Mouse (Mus musculus): ENCODE data around the gene Gm10130. TPM values are rescaled to one million over a fixed set of nuclear protein-coding genes. Genes with fewer than 3 reads are reported as not detected.
"Not testable (repeated sequence)": the region's sequence is repeated elsewhere in the genome, so short reads cannot be mapped to it uniquely, and the experiment has no call there.

Gm10130 gene
- polyA plus RNA-seq (2015; fragmentation: Nextera tagmentation; extraction: Ambion mirVana) = 2.5 and 2.6 TPM in 2 replicates

DNA sequence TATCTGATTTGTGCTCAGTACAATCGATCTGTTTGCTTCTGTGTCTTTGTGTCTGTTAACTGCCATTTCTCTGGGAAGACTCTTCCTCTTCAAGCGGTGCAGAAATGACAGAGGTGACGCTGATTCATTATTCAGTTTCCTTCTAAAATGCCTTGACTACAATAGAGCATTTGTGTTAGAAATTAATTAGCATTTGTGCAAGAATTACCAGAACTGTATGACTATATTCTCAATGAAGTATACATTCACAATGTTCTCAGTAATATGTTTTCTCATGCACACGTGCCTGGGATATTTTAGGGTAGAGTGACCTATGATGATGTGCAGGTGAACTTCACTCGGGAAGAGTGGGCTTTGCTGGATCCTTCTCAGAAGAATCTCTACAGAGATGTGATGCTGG is at the start of gene Gm10130:
Gene Gm10130 (plus strand): TSS at position 301 of the 400 bp plus-strand sequence.
- Histone ChIP-seq H3K9me3 (replicated peaks; ENCODE audit: control insufficient read depth, low read length) (peaks cover 26% of the 10 kb centered on the region), H3K4me3 (ENCODE audit: low read length) (no peak within 1 kb of the TSS), H3K36me3 (ENCODE audit: control insufficient read depth, insufficient read depth) (peaks cover 43% of the 10 kb centered on the region), H3K9ac (ENCODE audit: low read length) (no peak within 1 kb of the TSS), H3K4me2 (ENCODE audit: low read depth, low read length) (no peak within 1 kb of the TSS), H3K4me1 (ENCODE audit: control insufficient read depth, insufficient read depth, low read length) (no peaks in the 10 kb centered on the region), H3K27me3 (ENCODE audit: control insufficient read depth, insufficient read depth, low read length) (no peaks in the 10 kb centered on the region), H3K27ac (ENCODE audit: low read length) (no peak within 1 kb of the TSS)
- ATAC-seq (replicated peaks; ENCODE audit: extremely low read depth, insufficient read depth, low FRiP score) = no peak
- WGBS = 96% methylated on average over 5 of the region's 5 CpGs

DNA sequence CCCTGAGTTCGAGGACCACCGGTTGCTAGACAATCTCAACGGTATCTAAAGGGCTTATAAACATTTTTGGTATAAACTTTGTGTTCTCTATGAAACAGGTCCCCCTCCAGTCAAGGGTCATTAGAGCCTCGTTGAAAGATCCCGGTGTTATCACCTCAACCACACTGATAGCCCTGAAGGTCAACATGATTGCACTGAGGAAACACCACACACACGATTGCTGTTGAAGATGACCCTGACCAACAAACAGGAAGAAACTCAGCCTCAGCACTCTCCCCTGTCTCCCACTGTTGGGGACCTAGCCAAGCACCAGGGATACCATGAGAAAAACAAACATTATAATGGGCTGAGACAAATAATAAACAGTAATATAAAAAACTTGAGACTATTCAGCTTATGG is 29.8 kb upstream of the Gm10130 start:
- no peaks in the 10 kb centered on the region for H3K27me3 ChIP-seq (ENCODE audit: control insufficient read depth, insufficient read depth, low read length)
- whole genome bisulfite sequencing = 62% methylated on average over 6 of the region's 6 CpGs
- H3K4me2 ChIP-seq (ENCODE audit: low read depth, low read length) = no peak overlapping the region
- H3K36me3 ChIP-seq (ENCODE audit: control insufficient read depth, insufficient read depth) = no peaks in the 10 kb centered on the region
- no peaks in the 10 kb centered on the region for H3K9me3 ChIP-seq (replicated peaks; ENCODE audit: control insufficient read depth, low read length)
- ATAC-seq (replicated peaks; ENCODE audit: extremely low read depth, insufficient read depth, low FRiP score) = no peak
- H3K4me1 ChIP-seq (ENCODE audit: control insufficient read depth, insufficient read depth, low read length) = no peaks in the 10 kb centered on the region
- H3K9ac ChIP-seq (ENCODE audit: low read length) = no peak overlapping the region
- no peak overlapping the region for H3K4me3 ChIP-seq (ENCODE audit: low read length)
- no peak overlapping the region for H3K27ac ChIP-seq (ENCODE audit: low read length)

DNA sequence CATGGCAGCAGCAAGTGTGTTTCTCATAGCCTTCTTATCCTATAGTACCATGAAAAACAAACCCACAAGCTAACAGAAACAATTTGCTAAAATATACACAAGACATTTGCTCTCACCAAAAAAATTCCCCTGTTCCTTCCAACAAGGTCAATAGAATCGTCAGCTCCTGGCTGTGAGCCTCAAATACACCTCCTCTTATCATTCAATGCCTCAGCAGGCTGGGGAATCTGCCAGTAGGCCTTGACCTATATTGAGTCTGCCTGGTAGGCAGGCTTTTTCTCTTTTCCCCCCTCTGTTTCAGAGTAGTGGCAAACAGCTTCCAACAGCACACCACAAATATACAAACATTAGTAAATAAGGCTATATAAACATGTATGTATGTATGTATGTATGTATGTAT is 24.4 kb upstream of the Gm10130 start:
- Histone ChIP-seq H3K9me3 (replicated peaks; ENCODE audit: control insufficient read depth, low read length) (no peaks in the 10 kb centered on the region), H3K27me3 (ENCODE audit: control insufficient read depth, insufficient read depth, low read length) (no peaks in the 10 kb centered on the region), H3K9ac (ENCODE audit: low read length) (no peak overlapping the region), H3K4me2 (ENCODE audit: low read depth, low read length) (no peak overlapping the region), H3K4me3 (ENCODE audit: low read length) (no peak overlapping the region), H3K4me1 (ENCODE audit: control insufficient read depth, insufficient read depth, low read length) (no peaks in the 10 kb centered on the region), H3K27ac (ENCODE audit: low read length) (no peak overlapping the region), H3K36me3 (ENCODE audit: control insufficient read depth, insufficient read depth) (no peaks in the 10 kb centered on the region)
- ATAC-seq (replicated peaks; ENCODE audit: extremely low read depth, insufficient read depth, low FRiP score) = no peak
- WGBS = 21% methylated on average over 1 of the region's 1 CpGs

DNA sequence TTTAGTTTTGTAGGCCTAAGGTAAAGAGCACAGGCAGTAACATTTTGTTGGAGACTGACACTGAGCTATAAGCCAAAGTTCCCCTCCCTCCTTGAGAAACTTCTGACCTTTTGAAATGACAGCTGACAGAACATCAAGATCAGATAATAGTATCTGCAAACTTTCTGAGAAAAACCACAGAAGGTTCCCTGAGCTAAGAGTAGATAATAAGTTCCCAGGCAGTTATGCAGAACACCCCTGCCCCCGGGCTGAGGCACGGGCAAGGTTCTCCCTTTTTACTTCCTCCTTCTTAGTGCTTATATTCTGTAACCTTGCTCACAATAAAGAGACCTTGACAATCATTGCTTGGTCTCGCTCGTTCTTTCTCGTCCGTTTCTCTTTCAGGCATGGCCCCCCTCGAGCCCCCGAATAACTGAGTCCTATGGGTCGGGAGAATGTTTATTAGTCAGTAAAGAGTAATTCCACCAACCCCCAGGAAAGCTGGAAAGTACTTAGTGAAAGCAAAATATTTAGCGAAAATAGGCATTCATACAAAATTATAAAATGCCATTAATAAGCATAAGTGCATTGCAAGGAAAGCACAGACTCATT is 16.2 kb upstream of the Gm10130 start:
- Histone ChIP-seq H3K4me1 (ENCODE audit: control insufficient read depth, insufficient read depth, low read length) (no peaks in the 10 kb centered on the region), H3K4me2 (ENCODE audit: low read depth, low read length) (no peak overlapping the region), H3K9ac (ENCODE audit: low read length) (no peak overlapping the region), H3K36me3 (ENCODE audit: control insufficient read depth, insufficient read depth) (no peaks in the 10 kb centered on the region), H3K27ac (ENCODE audit: low read length) (no peak overlapping the region), H3K9me3 (replicated peaks; ENCODE audit: control insufficient read depth, low read length) (no peaks in the 10 kb centered on the region), H3K27me3 (ENCODE audit: control insufficient read depth, insufficient read depth, low read length) (no peaks in the 10 kb centered on the region), H3K4me3 (ENCODE audit: low read length) (no peak overlapping the region)
- 78% methylated on average over 10 of the region's 10 CpGs for WGBS
- no peak for ATAC-seq (replicated peaks; ENCODE audit: extremely low read depth, insufficient read depth, low FRiP score)

DNA sequence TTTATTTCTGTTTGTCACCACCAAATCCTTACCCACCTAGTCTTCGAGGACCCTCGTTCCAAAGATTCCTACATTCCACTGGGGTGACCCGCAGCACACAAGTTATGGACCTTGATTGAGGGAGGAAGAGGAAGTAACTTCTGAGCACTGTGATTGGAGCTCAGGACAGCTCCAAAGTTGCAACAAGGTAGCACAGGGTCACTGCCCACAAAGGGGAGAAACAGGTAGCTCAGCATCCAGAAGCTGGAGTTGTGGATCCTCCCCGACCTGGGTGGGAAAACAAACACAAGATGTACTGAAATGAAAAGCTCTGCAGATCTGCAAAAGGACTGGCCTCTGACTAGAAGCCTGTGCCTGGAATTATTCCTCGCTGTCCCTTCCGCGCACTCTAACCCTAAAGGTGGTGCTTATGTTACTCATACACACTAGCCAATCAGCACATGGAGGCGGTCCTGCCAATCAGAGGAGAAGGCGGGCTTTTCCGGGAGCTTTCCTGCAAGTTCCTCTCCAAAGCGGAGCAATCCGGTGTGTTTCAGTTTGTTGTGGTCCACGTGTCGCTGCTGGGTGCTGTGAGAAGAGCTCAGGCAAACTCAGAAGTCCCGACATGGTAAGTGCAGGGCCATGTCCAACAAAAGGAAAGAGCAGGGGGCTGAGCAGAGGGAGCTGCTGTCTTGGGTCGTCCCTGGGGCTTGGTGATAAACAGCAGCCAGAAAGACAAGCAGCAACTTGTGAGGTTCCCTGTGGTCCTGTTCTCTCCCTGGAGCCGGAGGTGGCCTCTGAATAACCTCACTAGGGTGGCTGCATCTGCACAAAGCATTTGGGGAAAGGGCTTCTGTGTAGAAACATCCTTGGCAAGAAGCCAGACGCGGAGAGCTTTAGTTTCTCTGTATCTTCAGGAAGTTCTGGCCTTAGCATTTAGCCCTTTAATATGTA is 12.3 kb upstream of the Gm10130 start:
- Histone ChIP-seq H3K27ac (ENCODE audit: low read length) (peak overlapping the region; percentile 63; the same call in 1 of the 2 replicates), H3K4me3 (ENCODE audit: low read length) (peak overlapping the region; percentile 64), H3K9ac (ENCODE audit: low read length) (peak overlapping the region; percentile 72), H3K4me2 (ENCODE audit: low read depth, low read length) (peak overlapping the region; percentile 73)
- not testable (repeated sequence) for H3K27me3 ChIP-seq (ENCODE audit: control insufficient read depth, insufficient read depth, low read length); H3K4me1 ChIP-seq (ENCODE audit: control insufficient read depth, insufficient read depth, low read length); H3K36me3 ChIP-seq (ENCODE audit: control insufficient read depth, insufficient read depth); H3K9me3 ChIP-seq (replicated peaks; ENCODE audit: control insufficient read depth, low read length)
- ATAC-seq (replicated peaks; ENCODE audit: extremely low read depth, insufficient read depth, low FRiP score) = peak; percentile 99
- 6% methylated on average over 19 of the region's 19 CpGs for WGBS

DNA sequence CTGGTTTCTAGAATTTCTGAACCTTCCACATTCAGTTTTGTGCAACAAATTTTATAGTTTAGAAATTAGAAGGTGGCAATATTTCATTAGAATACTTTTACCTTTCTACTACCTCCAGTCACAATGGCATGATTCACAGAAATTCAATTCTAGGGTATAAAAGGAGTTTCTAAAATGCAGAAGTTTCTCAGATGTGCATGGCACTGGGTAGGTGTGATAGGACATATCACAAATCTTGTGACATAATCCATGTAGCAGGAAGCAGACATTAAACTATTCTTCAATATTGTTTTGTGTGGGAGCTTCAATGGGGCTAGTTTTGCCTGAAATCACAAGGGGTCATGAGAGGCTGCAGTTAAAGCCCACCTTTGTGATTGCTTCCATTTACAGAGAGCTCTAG is 7.4 kb upstream of the Gm10130 start:
- H3K27me3 ChIP-seq (ENCODE audit: control insufficient read depth, insufficient read depth, low read length) = no peaks in the 10 kb centered on the region

DNA sequence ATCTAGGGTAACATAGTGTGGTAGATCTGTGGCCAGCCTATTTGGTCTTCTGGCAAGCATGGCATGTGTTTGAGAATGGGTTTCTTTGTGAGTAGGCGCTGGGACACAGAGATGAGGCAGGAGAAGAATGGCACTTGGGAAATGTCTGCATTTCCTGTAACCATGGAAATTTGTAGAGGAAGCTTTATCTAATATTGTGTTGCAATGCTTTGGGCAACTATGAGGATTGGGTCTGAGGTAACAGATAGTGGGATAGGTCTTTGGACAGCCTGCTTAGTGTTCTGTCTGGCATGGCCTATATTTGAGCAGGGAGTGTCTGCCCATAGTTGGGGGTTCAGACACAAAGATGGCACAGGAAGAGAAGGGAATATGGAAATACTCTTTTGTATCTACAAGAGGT is 4.5 kb upstream of the Gm10130 start:
- no peak for ATAC-seq (replicated peaks; ENCODE audit: extremely low read depth, insufficient read depth, low FRiP score)
- Histone ChIP-seq H3K4me2 (ENCODE audit: low read depth, low read length) (no peak overlapping the region), H3K9ac (ENCODE audit: low read length) (no peak overlapping the region), H3K36me3 (ENCODE audit: control insufficient read depth, insufficient read depth) (peaks cover 38% of the 10 kb centered on the region), H3K27ac (ENCODE audit: low read length) (no peak overlapping the region), H3K27me3 (ENCODE audit: control insufficient read depth, insufficient read depth, low read length) (no peaks in the 10 kb centered on the region), H3K9me3 (replicated peaks; ENCODE audit: control insufficient read depth, low read length) (peaks cover 28% of the 10 kb centered on the region), H3K4me1 (ENCODE audit: control insufficient read depth, insufficient read depth, low read length) (no peaks in the 10 kb centered on the region), H3K4me3 (ENCODE audit: low read length) (no peak overlapping the region)
- 91% methylated on average over 1 of the region's 1 CpGs for WGBS

More for the DNA sequence above, 7.4 kb upstream of the Gm10130 start:
- Histone ChIP-seq H3K36me3 (ENCODE audit: control insufficient read depth, insufficient read depth) (peaks cover 25% of the 10 kb centered on the region), H3K9me3 (replicated peaks; ENCODE audit: control insufficient read depth, low read length) (peaks cover 24% of the 10 kb centered on the region), H3K4me2 (ENCODE audit: low read depth, low read length) (no peak overlapping the region), H3K4me1 (ENCODE audit: control insufficient read depth, insufficient read depth, low read length) (no peaks in the 10 kb centered on the region), H3K4me3 (ENCODE audit: low read length) (no peak overlapping the region), H3K27ac (ENCODE audit: low read length) (no peak overlapping the region), H3K9ac (ENCODE audit: low read length) (no peak overlapping the region)
- ATAC-seq (replicated peaks; ENCODE audit: extremely low read depth, insufficient read depth, low FRiP score) = no peak

DNA sequence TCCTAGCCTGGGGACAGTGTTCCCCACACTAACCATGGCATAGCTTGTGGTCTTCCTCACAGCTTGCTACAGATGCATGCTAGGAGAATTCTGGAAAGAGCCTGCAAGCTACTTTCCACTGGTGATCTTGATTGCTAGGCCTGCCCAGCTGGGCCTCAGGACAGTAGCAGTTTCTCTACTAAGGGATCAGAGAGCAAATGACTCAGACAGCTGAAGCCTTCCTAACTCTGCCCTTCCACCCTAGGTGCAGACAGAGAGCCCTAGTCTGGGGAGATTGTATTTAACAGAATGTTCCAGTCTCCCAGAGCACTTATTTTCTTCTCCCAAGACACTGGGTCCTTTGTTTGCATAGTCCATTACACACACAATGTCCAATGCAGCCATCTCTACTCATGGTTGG is 33.6 kb downstream of the Gm10130 start:
- H3K27me3 ChIP-seq (ENCODE audit: control insufficient read depth, insufficient read depth, low read length); H3K4me3 ChIP-seq (ENCODE audit: low read length); H3K9ac ChIP-seq (ENCODE audit: low read length); H3K4me1 ChIP-seq (ENCODE audit: control insufficient read depth, insufficient read depth, low read length); H3K9me3 ChIP-seq (replicated peaks; ENCODE audit: control insufficient read depth, low read length); H3K36me3 ChIP-seq (ENCODE audit: control insufficient read depth, insufficient read depth); H3K27ac ChIP-seq (ENCODE audit: low read length); ATAC-seq (replicated peaks; ENCODE audit: extremely low read depth, insufficient read depth, low FRiP score); H3K4me2 ChIP-seq (ENCODE audit: low read depth, low read length): not testable (repeated sequence)

DNA sequence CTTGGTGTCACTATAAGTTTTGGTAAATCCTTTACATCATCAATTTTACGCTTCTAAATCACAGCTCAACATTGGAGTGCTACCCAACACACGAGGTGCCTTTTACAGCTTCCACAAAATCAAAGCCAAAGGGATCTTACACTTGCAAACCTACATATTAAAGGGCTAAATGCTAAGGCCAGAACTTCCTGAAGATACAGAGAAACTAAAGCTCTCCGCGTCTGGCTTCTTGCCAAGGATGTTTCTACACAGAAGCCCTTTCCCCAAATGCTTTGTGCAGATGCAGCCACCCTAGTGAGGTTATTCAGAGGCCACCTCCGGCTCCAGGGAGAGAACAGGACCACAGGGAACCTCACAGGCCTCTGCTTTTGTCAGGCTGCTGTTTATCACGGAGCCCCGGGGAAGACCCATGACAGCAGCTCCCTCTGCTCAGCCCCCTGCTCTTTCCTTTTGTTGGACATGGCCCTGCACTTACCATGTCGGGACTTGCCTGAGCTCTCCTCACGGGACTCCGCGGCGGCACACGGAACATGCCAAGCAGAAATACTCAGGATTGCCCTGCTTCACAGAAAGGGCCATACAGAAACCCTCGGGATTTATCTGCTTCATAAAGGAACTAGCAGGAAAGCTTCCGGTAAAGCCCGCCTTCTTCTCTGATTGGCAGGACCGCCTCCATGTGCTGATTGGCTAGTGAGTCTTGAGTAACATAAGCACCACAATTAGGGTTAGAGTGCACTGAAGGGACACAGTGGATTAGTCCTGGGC is 38.8 kb downstream of the Gm10130 start, which contains the start of gene 3300002I08Rik:
Gene 3300002I08Rik (minus strand): TSS at position 653 of the 765 bp plus-strand sequence.
- Histone ChIP-seq H3K4me2 (ENCODE audit: low read depth, low read length) (peak within 1 kb of the TSS; percentile 69), H3K9ac (ENCODE audit: low read length) (peak within 1 kb of the TSS; percentile 85), H3K4me3 (ENCODE audit: low read length) (peak within 1 kb of the TSS; percentile 85), H3K27ac (ENCODE audit: low read length) (peak within 1 kb of the TSS; percentile 86)
- 1% methylated on average over 16 of the region's 17 CpGs for WGBS
- not testable (repeated sequence) for H3K9me3 ChIP-seq (replicated peaks; ENCODE audit: control insufficient read depth, low read length); H3K4me1 ChIP-seq (ENCODE audit: control insufficient read depth, insufficient read depth, low read length); H3K27me3 ChIP-seq (ENCODE audit: control insufficient read depth, insufficient read depth, low read length); H3K36me3 ChIP-seq (ENCODE audit: control insufficient read depth, insufficient read depth)
- peak; percentile 97 for ATAC-seq (replicated peaks; ENCODE audit: extremely low read depth, insufficient read depth, low FRiP score)

All from heart, embryonic 16.5 days (tissue).